Mouse (Mus musculus) midbrain, postnatal 0 days (tissue): ENCODE results near the gene Hist2h2aa1. TPM values are rescaled to one million over a fixed set of nuclear protein-coding genes. Genes with fewer than 3 reads are reported as not detected.

Experiments
- ATAC-seq: fragments of 200-750 bp; cut with Nextera tagmentation; 2 replicates; pipeline ENCODE4 v1.8.0; 2017; ENCODE audit warnings: moderate number of reproducible peaks, mild to moderate bottlenecking, moderate TSS enrichment, moderate library complexity; ENCODE audit not compliant: low FRiP score
- DNase-seq: peaks from one replicate; pipeline ENCODE4 v3.0.0-alpha.2; 2015; ENCODE audit warnings: low spot score
- H3K27ac ChIP-seq: fragments of 300-500 bp; sonication (generic); 2 replicates; pipeline ENCODE4 v1.5.1; 2014; ENCODE audit warnings: low read depth, mild to moderate bottlenecking, low read length, mixed read lengths
- H3K27me3 ChIP-seq: fragments of 300-500 bp; sonication (generic); 2 replicates; pipeline ENCODE4 v1.6.1; 2014; ENCODE audit warnings: low read length, control low read depth, mixed read lengths; ENCODE audit not compliant: insufficient read depth
- H3K36me3 ChIP-seq: fragments of 300-500 bp; sonication (generic); 2 replicates; pipeline ENCODE4 v1.6.1; 2014; ENCODE audit warnings: low read length, control low read depth, mixed read lengths; ENCODE audit not compliant: insufficient read depth
- H3K4me1 ChIP-seq: fragments of 300-500 bp; sonication (generic); 2 replicates; pipeline ENCODE4 v1.6.1; 2014; ENCODE audit warnings: mild to moderate bottlenecking, control low read depth, antibody characterized with exemption, low read length, mixed read lengths; ENCODE audit not compliant: insufficient read depth
- H3K4me2 ChIP-seq: fragments of 300-500 bp; sonication (generic); 2 replicates; pipeline ENCODE4 v1.6.1; 2014; ENCODE audit warnings: low read depth, mild to moderate bottlenecking, low read length, mixed read lengths; ENCODE audit not compliant: poor library complexity, severe bottlenecking
- H3K4me3 ChIP-seq: fragments of 300-500 bp; sonication (generic); 2 replicates; pipeline ENCODE4 v1.5.1; 2014; ENCODE audit warnings: low read depth, mild to moderate bottlenecking, low read length, moderate library complexity
- H3K9ac ChIP-seq: fragments of 300-500 bp; sonication (generic); replicated peaks from 2 replicates; pipeline ENCODE4 v1.6.1; 2014; ENCODE audit warnings: mild to moderate bottlenecking, low read length, moderate library complexity, mixed read lengths; ENCODE audit not compliant: poor library complexity, severe bottlenecking
- H3K9me3 ChIP-seq: fragments of 300-500 bp; sonication (generic); 2 replicates; pipeline ENCODE4 v1.6.1; 2016; ENCODE audit warnings: low read length, control low read depth
- CTCF ChIP-seq: IDR thresholded peaks from 2 replicates; pipeline ENCODE4 v1.5.1; 2016; ENCODE audit warnings: antibody characterized with exemption, mild to moderate bottlenecking
- WGBS: fragments of 180-500 bp; shearing (Covaris S2); extraction: QIAGEN DNeasy Blood & Tissue Kit; methylation state at CpG from one replicate; pipeline ENCODE4 v1.1.7; 2014; 5-methylcytosine and 5-hydroxymethylcytosine counted together
- polyA plus RNA-seq: library from polyadenylated mRNA; unstranded; fragments of >200 nt; fragmentation: Nextera tagmentation; extraction: Ambion mirVana; gene quantifications from 2 replicates; pipeline ENCODE4 v1.2.1, GENCODE M21; 2015
- total RNA-seq: library from RNA; depleted of rRNA; stranded (reverse); fragments of >200 nt; gene quantifications from 2 replicates; pipeline ENCODE4 v1.2.3, GENCODE M21; 2014

Gene Hist2h2aa1
- total and polyA plus RNA-seq, 2 experiments from 2014 or later: 18.8 to 1,113 TPM

- Histone ChIP-seq H3K27ac (peak within 1 kb of the TSS; percentile 91), H3K4me1 (peaks cover 4% of the 10 kb centered on the region; the same call in 1 of the 2 replicates), H3K9me3 (no peaks in the 10 kb centered on the region), H3K36me3 (no peaks in the 10 kb centered on the region), H3K4me3 (peak within 1 kb of the TSS; percentile 51), H3K27me3 (no peaks in the 10 kb centered on the region), H3K9ac (peak within 1 kb of the TSS; percentile 61), H3K4me2 (peak within 1 kb of the TSS; percentile 64)
- ATAC-seq: peak; percentile 86
- peak; percentile 94 for DNase-seq
- WGBS: under 1% methylated on average over 43 of the region's 43 CpGs
- peak; percentile 1; the same call in 1 of the 2 replicates for TF ChIP-seq CTCF
These were observed 24.3 kb upstream of the Hist2h2aa1 start, which contains the start of the genes Hist2h2ac and Hist2h2be for GRCm38 (mm10) chr3:96220765-96221639. Gene Hist2h2ac (minus strand): TSS chr3:96220880. Gene Hist2h2be (plus strand): TSS chr3:96221119.

GRCm38 (mm10) chr3:96221640-96222038, 23.7 kb upstream of the Hist2h2aa1 start:
- 5% methylated on average over 9 of the region's 9 CpGs for WGBS
- DNase-seq: no peak
- ATAC-seq: no peak

GRCm38 (mm10) chr3:96222774-96223173, 22.5 kb upstream of the Hist2h2aa1 start:
- no peak overlapping the region for H3K4me3 ChIP-seq

More at GRCm38 (mm10) chr3:96221640-96222038, 23.7 kb upstream of the Hist2h2aa1 start:
- Histone ChIP-seq H3K9me3 (no peaks in the 10 kb centered on the region), H3K36me3 (no peaks in the 10 kb centered on the region), H3K4me3 (peak overlapping the region; percentile 51), H3K4me1 (peaks cover 4% of the 10 kb centered on the region; the same call in 1 of the 2 replicates), H3K4me2 (peak overlapping the region; percentile 64), H3K27me3 (no peaks in the 10 kb centered on the region), H3K27ac (peak overlapping the region; percentile 91; the same call in 1 of the 2 replicates), H3K9ac (no peak overlapping the region; the same call in 1 of the 2 replicates)
- TF ChIP-seq CTCF: no peak

GRCm38 (mm10) chr3:96225421-96225820, 19.9 kb upstream of the Hist2h2aa1 start:
- Histone ChIP-seq H3K4me3 (no peak overlapping the region), H3K4me2 (no peak overlapping the region), H3K27me3 (no peaks in the 10 kb centered on the region), H3K36me3 (no peaks in the 10 kb centered on the region), H3K27ac (no peak overlapping the region), H3K9me3 (no peaks in the 10 kb centered on the region), H3K9ac (no peak overlapping the region), H3K4me1 (peaks cover 4% of the 10 kb centered on the region; the same call in 1 of the 2 replicates)
- 11% methylated on average over 2 of the region's 2 CpGs for WGBS
- ATAC-seq (no peak), DNase-seq (no peak)
- TF ChIP-seq CTCF: no peak

More at GRCm38 (mm10) chr3:96222774-96223173, 22.5 kb upstream of the Hist2h2aa1 start:
- ATAC-seq: no peak
- DNase-seq: no peak
- peak overlapping the region; percentile 18; the same call in 1 of the 2 replicates for H3K4me2 ChIP-seq
- no peak for TF ChIP-seq CTCF
- no peaks in the 10 kb centered on the region for H3K9me3 ChIP-seq
- WGBS: 84% methylated on average over 4 of the region's 4 CpGs
- H3K27ac ChIP-seq: no peak overlapping the region
- H3K4me1 ChIP-seq: peaks cover 4% of the 10 kb centered on the region; the same call in 1 of the 2 replicates
- no peak overlapping the region for H3K9ac ChIP-seq
- H3K27me3 ChIP-seq: no peaks in the 10 kb centered on the region
- H3K36me3 ChIP-seq: no peaks in the 10 kb centered on the region

- Histone ChIP-seq H3K4me1 (peaks cover under 1% of the 10 kb centered on the region; the same call in 1 of the 2 replicates), H3K27ac (no peak overlapping the region), H3K4me3 (no peak overlapping the region), H3K36me3 (no peaks in the 10 kb centered on the region), H3K9me3 (no peaks in the 10 kb centered on the region), H3K9ac (no peak overlapping the region), H3K4me2 (no peak overlapping the region), H3K27me3 (no peaks in the 10 kb centered on the region)
- WGBS: 74% methylated on average over 8 of the region's 8 CpGs
- ATAC-seq (no peak), DNase-seq (no peak)
- no peak for TF ChIP-seq CTCF
These were observed 18.3 kb upstream of the Hist2h2aa1 start for GRCm38 (mm10) chr3:96226695-96227648.
